7 mouse cellular contexts compared by ENCODE assay signal in the genomic region with DNA sequence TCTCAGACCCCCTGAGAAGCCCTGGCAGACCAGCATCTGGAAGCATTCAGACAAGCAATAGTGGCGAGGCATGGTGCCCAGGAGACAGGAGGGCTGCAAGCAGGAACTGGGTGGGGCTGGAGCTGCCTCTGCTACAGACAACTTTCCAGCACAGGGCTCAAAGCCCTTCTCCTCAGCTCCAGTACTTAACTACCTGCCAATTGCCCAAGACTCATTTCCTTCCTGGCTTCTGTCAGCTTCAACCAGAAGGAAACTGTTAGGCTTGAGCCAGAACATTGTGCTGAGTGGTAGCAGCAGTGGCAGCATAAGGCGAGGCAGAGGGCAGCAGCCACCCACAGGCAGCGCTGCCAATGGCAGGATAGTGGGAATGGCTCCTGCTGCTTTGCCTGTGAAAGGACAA.
DNase-seq lines count a peak whose midpoint lies in the region; ATAC-seq and TF ChIP-seq lines count a peak whose summit lies in the region.

No protein-coding gene starts in this region.

- no peaks in the 10 kb centered on the region for H3K4me1 ChIP-seq in liver, adult 2 months (ENCODE audit: control insufficient read depth, insufficient read depth, low read length)
- no peaks in the 10 kb centered on the region for H3K4me1 ChIP-seq in liver, embryonic 12.5 days
- peaks cover 12% of the 10 kb centered on the region for H3K4me1 ChIP-seq in limb, embryonic 13.5 days

- 82% methylated on average over 3 of the region's 3 CpGs for WGBS in liver, adult 2 months
- 31% methylated on average over 3 of the region's 3 CpGs for WGBS in liver, embryonic 12.5 days (ENCODE audit: insufficient replicate concordance)
- 32% methylated on average over 3 of the region's 3 CpGs for WGBS in limb, embryonic 13.5 days

- no peaks in the 10 kb centered on the region for H3K9me3 ChIP-seq in liver, embryonic 12.5 days (replicated peaks)
- H3K9me3 ChIP-seq in limb, embryonic 13.5 days, result no peaks in the 10 kb centered on the region

- DNase-seq in liver, adult 2 months (ENCODE audit: extremely low read depth, low read depth, low spot score), result no peak
- peak; percentile 89 for DNase-seq in cerebellum, adult 9-10 months
- no peak for DNase-seq in frontal cortex, postnatal 36 days (ENCODE audit: low spot score in 2 of 2)
- no peak for DNase-seq in ovary, postnatal 14 days (ENCODE audit: low spot score)

- peak; percentile 60 for TF ChIP-seq CTCF in liver, adult 2 months (IDR thresholded peaks at IDR 0.05; ENCODE audit: low read depth, low read length)

- no peaks in the 10 kb centered on the region for H3K79me2 ChIP-seq in liver, adult 2 months (ENCODE audit: control insufficient read depth, insufficient read depth, low read length)

- no peak overlapping the region for H3K9ac ChIP-seq in liver, adult 2 months (ENCODE audit: low read depth, low read length)
- H3K9ac ChIP-seq in liver, embryonic 12.5 days, result no peak overlapping the region
- H3K9ac ChIP-seq in limb, embryonic 13.5 days, result no peak overlapping the region

- ATAC-seq in liver, embryonic 12.5 days, result no peak
- ATAC-seq in hematopoietic stem cell, adult 5-6 weeks (replicated peaks in 1 of 2; ENCODE audit: insufficient read depth in 1 of 2, low FRiP score in 2 of 2, low TSS enrichment in 1 of 2, low read depth in 1 of 2, poor library complexity in 2 of 2, severe bottlenecking in 2 of 2), result peak; percentile 95
- ATAC-seq in limb, embryonic 13.5 days (ENCODE audit: low FRiP score, low read depth), result peak; percentile 48; the same call in 1 of the 2 replicates

- no peak overlapping the region for H3K4me3 ChIP-seq in liver, adult 2 months (ENCODE audit: insufficient read depth, low read depth, low read length)
- H3K4me3 ChIP-seq in liver, embryonic 12.5 days, result no peak overlapping the region
- no peak overlapping the region for H3K4me3 ChIP-seq in limb, embryonic 13.5 days

- TF ChIP-seq POLR2A in liver, adult 2 months (IDR thresholded peaks at IDR 0.05; ENCODE audit: extremely low read depth, insufficient read depth, low read length), result no peak

- no peaks in the 10 kb centered on the region for H3K27me3 ChIP-seq in liver, adult 2 months (ENCODE audit: control insufficient read depth, insufficient read depth, low read length)
- H3K27me3 ChIP-seq in liver, embryonic 12.5 days (replicated peaks), result no peaks in the 10 kb centered on the region
- no peaks in the 10 kb centered on the region for H3K27me3 ChIP-seq in limb, embryonic 13.5 days

- H3K27ac ChIP-seq in liver, adult 2 months (replicated peaks; ENCODE audit: insufficient read depth, low read depth, low read length), result no peak overlapping the region
- H3K27ac ChIP-seq in liver, embryonic 12.5 days, result no peak overlapping the region
- H3K27ac ChIP-seq in limb, embryonic 13.5 days, result no peak overlapping the region

- H3K4me2 ChIP-seq in liver, embryonic 12.5 days, result no peak overlapping the region
- no peak overlapping the region for H3K4me2 ChIP-seq in limb, embryonic 13.5 days (replicated peaks)

- H3K36me3 ChIP-seq in liver, adult 2 months (ENCODE audit: control insufficient read depth, insufficient read depth, low read length), result no peaks in the 10 kb centered on the region
- no peaks in the 10 kb centered on the region for H3K36me3 ChIP-seq in liver, embryonic 12.5 days
- no peaks in the 10 kb centered on the region for H3K36me3 ChIP-seq in limb, embryonic 13.5 days
